Mouse (Mus musculus) liver, adult 2 months (tissue): ENCODE results near the gene Sdhb.

Source experiments
- CTCF ChIP-seq: fragments of 200-500 bp; IDR thresholded peaks from 2 replicates; pipeline ENCODE4 v1.5.1; 2011; ENCODE audit warnings: low read depth, low read length, control low read depth
- POLR2A ChIP-seq: fragments of 200-500 bp; IDR thresholded peaks from 2 replicates; pipeline ENCODE4 v1.6.1; 2011; ENCODE audit warnings: low read length, control low read depth; ENCODE audit not compliant: insufficient read depth; ENCODE audit errors: extremely low read depth

- no peak for TF ChIP-seq POLR2A
- no peak for TF ChIP-seq CTCF
These were observed 32.7 kb upstream of the Sdhb start for GRCm38 (mm10) chr4:140928349-140928748.
